Mouse (Mus musculus): Measurements from ENCODE around the gene Tmem255b. TPM values are rescaled to one million over a fixed set of nuclear protein-coding genes. Genes with fewer than 3 reads are reported as not detected.

The Tmem255b gene
- polyA plus RNA-seq, 1 experiment from 2014 or later = 0.72 TPM

DNA sequence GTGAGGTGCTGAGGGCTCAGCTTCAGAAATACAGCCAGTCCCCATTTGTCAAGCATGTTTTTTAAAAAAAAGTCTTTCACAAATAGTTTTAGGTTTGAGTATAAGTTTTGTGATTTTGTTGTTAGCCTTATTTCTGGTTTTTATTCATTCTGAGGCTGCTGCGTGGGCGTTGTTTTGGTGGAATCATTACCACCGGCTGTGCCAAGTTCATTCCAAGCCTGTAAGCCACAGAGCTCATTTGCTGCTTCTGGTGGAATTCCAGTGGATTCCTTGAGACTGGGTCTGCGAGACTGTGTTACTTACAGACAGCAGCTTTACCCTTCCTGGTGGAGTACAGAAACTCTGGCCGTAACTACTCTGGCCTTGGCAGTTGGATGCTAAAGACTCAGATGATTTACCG, 11.5 kb downstream of the Tmem255b start:
- H3K27me3 ChIP-seq = no peaks in the 10 kb centered on the region
- WGBS = 77% methylated on average over 6 of the region's 6 CpGs
- H3K4me2 ChIP-seq (replicated peaks) = no peak overlapping the region
- no peaks in the 10 kb centered on the region for H3K9me3 ChIP-seq (replicated peaks)
- H3K4me1 ChIP-seq = no peaks in the 10 kb centered on the region
- no peak overlapping the region for H3K27ac ChIP-seq (replicated peaks)
- H3K4me3 ChIP-seq (replicated peaks) = no peak overlapping the region
- ATAC-seq (ENCODE audit: insufficient number of reproducible peaks, low FRiP score, low TSS enrichment, low read depth) = no peak
- H3K9ac ChIP-seq = no peak overlapping the region
- no peaks in the 10 kb centered on the region for H3K36me3 ChIP-seq

DNA sequence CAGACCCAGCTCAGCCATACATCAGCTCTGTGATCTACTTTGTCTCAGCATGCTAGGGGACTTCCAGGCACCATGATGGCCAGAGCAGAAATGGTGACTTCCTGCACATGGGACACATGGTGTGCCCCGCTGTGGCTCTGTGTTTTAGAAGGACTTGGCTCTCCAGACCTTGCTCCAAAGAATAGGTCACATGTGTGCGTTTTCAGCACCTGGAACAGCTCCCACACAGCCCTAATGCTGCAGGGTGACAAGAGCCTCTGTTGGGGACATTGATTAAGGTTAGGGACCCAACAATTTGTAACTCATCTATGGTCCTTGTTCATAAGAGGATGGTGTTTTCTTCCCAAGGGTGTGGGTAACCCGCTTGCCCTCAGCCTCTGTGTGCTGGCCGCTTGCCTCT, 13.2 kb downstream of the Tmem255b start:
- no peaks in the 10 kb centered on the region for H3K9me3 ChIP-seq (replicated peaks)
- no peak overlapping the region for H3K9ac ChIP-seq
- no peaks in the 10 kb centered on the region for H3K4me1 ChIP-seq
- no peaks in the 10 kb centered on the region for H3K27me3 ChIP-seq
- ATAC-seq (ENCODE audit: insufficient number of reproducible peaks, low FRiP score, low TSS enrichment, low read depth) = no peak
- 53% methylated on average over 4 of the region's 4 CpGs for WGBS
- no peak overlapping the region for H3K27ac ChIP-seq (replicated peaks)
- H3K4me2 ChIP-seq (replicated peaks) = no peak overlapping the region
- H3K4me3 ChIP-seq (replicated peaks) = no peak overlapping the region
- H3K36me3 ChIP-seq = no peaks in the 10 kb centered on the region

DNA sequence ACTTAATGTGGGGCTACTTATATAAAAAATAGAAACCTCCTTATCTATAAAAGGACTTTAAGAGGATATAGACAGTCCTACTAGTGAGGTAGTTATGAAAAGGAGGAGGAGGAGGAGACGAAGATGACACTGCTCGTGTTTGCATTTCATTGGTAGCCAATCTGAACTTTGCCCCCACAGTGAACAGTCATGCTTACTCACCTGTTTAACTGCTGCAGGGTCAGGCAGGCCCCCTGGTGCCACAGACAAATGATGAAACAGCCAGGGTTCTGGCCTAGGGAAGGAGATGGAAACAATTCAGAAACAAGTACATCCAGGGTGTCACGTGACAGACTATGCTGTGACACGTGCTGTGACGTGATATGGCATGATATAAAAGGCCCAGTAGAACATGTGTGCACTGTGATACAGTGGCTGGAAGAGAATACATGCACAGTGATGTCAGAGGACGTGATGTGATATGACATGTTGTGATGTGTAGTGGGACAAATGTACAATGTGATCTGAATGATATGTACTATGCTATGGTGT, 16.8 kb downstream of the Tmem255b start:
- H3K9ac ChIP-seq = no peak overlapping the region
- no peak overlapping the region for H3K4me2 ChIP-seq (replicated peaks)
- no peaks in the 10 kb centered on the region for H3K36me3 ChIP-seq
- no peaks in the 10 kb centered on the region for H3K27me3 ChIP-seq
- ATAC-seq (ENCODE audit: insufficient number of reproducible peaks, low FRiP score, low TSS enrichment, low read depth) = no peak
- H3K27ac ChIP-seq (replicated peaks) = no peak overlapping the region
- H3K4me3 ChIP-seq (replicated peaks) = no peak overlapping the region
- no peaks in the 10 kb centered on the region for H3K4me1 ChIP-seq
- 63% methylated on average over 6 of the region's 6 CpGs for WGBS
- no peaks in the 10 kb centered on the region for H3K9me3 ChIP-seq (replicated peaks)

DNA sequence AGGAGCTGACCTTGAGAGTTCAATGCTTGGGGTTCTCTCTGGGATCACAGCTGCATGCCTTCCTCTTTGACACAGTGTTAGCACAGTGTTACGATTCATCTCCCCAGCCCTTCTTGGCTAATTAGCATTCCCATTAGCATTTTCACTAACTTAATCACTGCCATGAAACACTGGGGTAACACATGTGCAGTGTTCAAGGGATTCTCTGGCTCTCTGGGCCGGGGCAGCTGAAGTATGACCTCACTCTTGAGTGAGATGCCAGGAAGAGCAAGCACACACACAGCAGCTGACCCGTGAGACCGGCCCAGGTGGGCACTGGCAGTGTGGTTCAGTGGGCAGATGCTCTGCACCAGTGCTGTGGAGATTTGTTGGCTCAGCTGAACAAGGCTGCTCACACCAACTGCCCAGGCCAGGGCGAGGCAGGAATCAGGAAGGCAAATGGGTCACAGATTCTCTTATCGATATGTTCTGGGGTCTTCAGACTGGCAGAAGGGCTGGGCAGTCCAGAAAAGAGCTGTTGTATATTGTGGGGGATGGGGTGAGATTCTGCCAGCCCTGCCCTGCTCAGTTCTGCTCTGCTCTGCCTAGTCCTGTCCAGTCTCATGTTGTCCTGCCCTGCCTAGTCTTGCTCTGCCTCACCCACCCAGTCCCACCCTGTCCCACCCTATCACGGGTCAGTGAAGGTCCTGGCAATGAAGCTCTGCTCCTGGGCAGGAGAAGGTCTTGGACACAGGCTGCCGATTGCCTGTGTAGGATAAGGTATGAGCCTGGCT, 19.5 kb downstream of the Tmem255b start:
- Histone ChIP-seq H3K9ac (no peak overlapping the region), H3K36me3 (no peaks in the 10 kb centered on the region), H3K4me2 (replicated peaks) (no peak overlapping the region), H3K27ac (replicated peaks) (no peak overlapping the region), H3K4me1 (no peaks in the 10 kb centered on the region), H3K9me3 (replicated peaks) (no peaks in the 10 kb centered on the region), H3K4me3 (replicated peaks) (no peak overlapping the region), H3K27me3 (no peaks in the 10 kb centered on the region)
- ATAC-seq (ENCODE audit: insufficient number of reproducible peaks, low FRiP score, low TSS enrichment, low read depth) = no peak
- 64% methylated on average over 8 of the region's 8 CpGs for WGBS

DNA sequence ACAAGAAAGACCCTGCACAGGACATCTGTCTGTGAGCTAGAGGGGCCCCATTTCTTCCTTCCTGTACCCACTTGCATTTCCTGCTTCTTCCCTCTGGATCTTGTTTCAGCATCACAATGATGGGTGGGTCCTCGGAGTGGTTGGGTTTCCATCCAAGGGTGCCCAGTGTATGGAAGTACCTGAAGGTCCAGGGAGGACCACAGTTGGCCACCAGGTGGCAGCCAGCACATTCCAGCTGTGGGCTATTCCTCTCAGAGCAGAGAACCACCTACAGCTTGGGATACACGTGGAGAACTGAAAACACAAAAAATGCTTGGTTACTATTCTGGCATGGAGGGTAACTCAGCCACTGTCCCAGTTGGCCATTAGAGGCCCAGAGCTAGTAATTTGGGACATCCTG, 20.3 kb downstream of the Tmem255b start:
- ATAC-seq (ENCODE audit: insufficient number of reproducible peaks, low FRiP score, low TSS enrichment, low read depth) = no peak

DNA sequence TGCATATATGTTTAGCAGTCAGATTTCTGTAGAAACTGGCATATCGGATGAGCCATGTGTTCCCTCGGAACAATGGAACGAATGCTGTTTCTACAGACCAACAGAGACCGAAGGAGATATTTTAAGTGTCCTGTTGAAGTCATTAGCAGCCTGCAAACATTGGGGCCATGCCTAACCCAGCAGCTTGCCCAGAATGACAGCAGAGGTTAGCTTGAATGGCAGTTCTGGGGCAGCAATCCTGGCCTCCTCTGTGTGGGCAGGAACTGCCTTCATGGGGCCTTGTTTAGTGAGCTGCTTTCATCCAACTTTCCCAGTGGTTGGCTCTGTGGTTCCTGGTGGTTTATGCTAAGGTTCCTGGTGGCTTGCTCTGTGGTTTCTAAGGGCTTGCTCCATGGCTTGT, 24.4 kb downstream of the Tmem255b start:
- Histone ChIP-seq H3K4me1 (no peaks in the 10 kb centered on the region), H3K36me3 (no peaks in the 10 kb centered on the region), H3K27me3 (no peaks in the 10 kb centered on the region), H3K4me2 (replicated peaks) (no peak overlapping the region), H3K9ac (no peak overlapping the region), H3K9me3 (replicated peaks) (no peaks in the 10 kb centered on the region), H3K4me3 (replicated peaks) (no peak overlapping the region), H3K27ac (replicated peaks) (no peak overlapping the region)
- WGBS = 89% methylated on average over 4 of the region's 4 CpGs
- no peak for ATAC-seq (ENCODE audit: insufficient number of reproducible peaks, low FRiP score, low TSS enrichment, low read depth)

More for the DNA sequence above, 20.3 kb downstream of the Tmem255b start:
- Histone ChIP-seq H3K9me3 (replicated peaks) (no peaks in the 10 kb centered on the region), H3K27me3 (no peaks in the 10 kb centered on the region), H3K4me2 (replicated peaks) (no peak overlapping the region), H3K9ac (no peak overlapping the region), H3K4me3 (replicated peaks) (no peak overlapping the region), H3K4me1 (no peaks in the 10 kb centered on the region), H3K27ac (replicated peaks) (no peak overlapping the region), H3K36me3 (no peaks in the 10 kb centered on the region)
- WGBS = 22% methylated on average over 2 of the region's 2 CpGs

DNA sequence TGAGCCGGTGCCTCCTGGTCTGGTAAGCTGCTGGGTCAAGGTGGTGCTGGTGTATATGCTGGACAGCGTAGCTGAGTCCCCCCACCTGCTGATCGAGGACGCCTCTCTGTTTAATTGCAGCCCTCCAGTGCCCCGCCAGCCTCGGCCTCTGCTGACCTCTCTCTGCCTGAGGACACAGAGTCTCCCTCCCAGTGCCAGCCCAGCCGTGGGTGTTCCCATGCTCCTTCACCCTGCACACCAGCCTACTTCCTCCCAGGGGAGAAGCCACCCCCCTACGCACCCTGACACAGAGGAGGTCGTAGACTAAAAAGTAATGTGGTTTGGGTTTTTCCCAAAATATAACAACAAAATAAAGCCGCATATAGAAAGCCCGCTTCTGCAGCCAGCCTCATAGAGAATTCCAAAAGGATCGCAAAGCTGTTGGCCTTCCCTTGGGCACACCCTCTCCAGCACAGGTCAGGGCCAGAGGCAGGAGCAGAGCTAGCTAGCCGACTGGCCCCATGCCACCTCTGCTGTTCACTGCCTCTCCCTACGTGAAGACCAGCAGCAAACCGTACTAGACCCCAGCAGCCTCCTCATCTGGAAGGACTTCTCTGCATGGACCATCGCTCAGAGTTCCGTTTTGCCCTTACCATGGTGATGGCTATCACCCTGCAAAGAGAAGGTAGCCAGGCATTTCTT, 26.2 kb downstream of the Tmem255b start:
- Histone ChIP-seq H3K4me2 (replicated peaks) (no peak overlapping the region), H3K27me3 (no peaks in the 10 kb centered on the region), H3K4me3 (replicated peaks) (no peak overlapping the region), H3K27ac (replicated peaks) (no peak overlapping the region), H3K4me1 (no peaks in the 10 kb centered on the region), H3K9me3 (replicated peaks) (no peaks in the 10 kb centered on the region), H3K36me3 (no peaks in the 10 kb centered on the region), H3K9ac (no peak overlapping the region)
- WGBS = 72% methylated on average over 17 of the region's 17 CpGs
- ATAC-seq (ENCODE audit: insufficient number of reproducible peaks, low FRiP score, low TSS enrichment, low read depth) = no peak

GRCm38 (mm10) chr8:13461843-13462242, 26.9 kb downstream of the Tmem255b start:
- Histone ChIP-seq H3K9ac (no peak overlapping the region), H3K27ac (replicated peaks) (no peak overlapping the region), H3K36me3 (no peaks in the 10 kb centered on the region), H3K27me3 (no peaks in the 10 kb centered on the region), H3K4me1 (no peaks in the 10 kb centered on the region), H3K4me2 (replicated peaks) (no peak overlapping the region), H3K9me3 (replicated peaks) (no peaks in the 10 kb centered on the region), H3K4me3 (replicated peaks) (no peak overlapping the region)
- no peak for ATAC-seq (ENCODE audit: insufficient number of reproducible peaks, low FRiP score, low TSS enrichment, low read depth)
- 39% methylated on average over 4 of the region's 4 CpGs for WGBS

DNA sequence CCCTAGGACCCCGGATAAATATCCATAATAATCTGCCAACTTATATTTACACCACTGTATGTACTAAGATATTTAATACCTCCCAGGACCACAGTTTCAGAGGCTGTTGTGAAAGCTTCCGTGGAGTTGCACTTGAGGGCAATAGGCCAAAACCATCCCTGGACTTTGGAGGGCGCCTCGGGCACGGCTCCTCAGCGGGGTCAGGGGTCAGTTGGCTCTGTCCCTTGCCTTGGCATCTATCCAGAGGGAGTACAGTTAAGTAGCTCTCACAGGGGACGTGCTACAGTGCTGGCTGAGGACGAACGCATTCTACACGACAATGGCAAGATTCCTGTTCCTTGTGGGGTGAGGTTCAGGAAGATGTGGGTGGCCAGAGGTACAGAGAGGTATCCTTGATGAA, 27.4 kb downstream of the Tmem255b start:
- Histone ChIP-seq H3K27me3 (no peaks in the 10 kb centered on the region), H3K4me2 (replicated peaks) (no peak overlapping the region), H3K4me1 (no peaks in the 10 kb centered on the region), H3K9ac (no peak overlapping the region), H3K4me3 (replicated peaks) (no peak overlapping the region), H3K36me3 (no peaks in the 10 kb centered on the region), H3K9me3 (replicated peaks) (no peaks in the 10 kb centered on the region), H3K27ac (replicated peaks) (no peak overlapping the region)
- WGBS = 83% methylated on average over 10 of the region's 10 CpGs
- no peak for ATAC-seq (ENCODE audit: insufficient number of reproducible peaks, low FRiP score, low TSS enrichment, low read depth)

DNA sequence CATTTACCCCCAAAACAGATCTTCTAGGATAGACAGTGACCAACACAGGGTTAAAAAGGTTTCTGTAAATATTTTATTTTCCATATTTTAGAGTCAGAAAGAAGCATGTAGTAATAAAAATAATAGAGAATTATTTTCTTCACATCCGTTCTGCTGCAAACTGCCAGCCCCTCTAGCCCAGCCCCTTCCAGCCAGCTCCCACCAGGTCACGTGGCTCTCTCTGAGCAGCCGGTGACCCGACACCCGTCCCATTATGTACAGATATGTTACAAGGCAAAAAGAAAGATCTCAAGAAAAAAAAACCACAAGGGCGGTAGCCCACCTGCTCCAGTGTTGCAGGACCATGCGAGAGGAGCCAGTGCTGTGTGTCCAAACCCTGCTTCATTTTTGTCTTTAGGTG, 30.3 kb downstream of the Tmem255b start:
- no peak overlapping the region for H3K4me2 ChIP-seq (replicated peaks)
- H3K4me1 ChIP-seq = no peaks in the 10 kb centered on the region
- no peaks in the 10 kb centered on the region for H3K9me3 ChIP-seq (replicated peaks)
- no peak overlapping the region for H3K4me3 ChIP-seq (replicated peaks)
- ATAC-seq (ENCODE audit: insufficient number of reproducible peaks, low FRiP score, low TSS enrichment, low read depth) = no peak
- H3K27me3 ChIP-seq = no peaks in the 10 kb centered on the region
- 42% methylated on average over 7 of the region's 7 CpGs for WGBS
- no peak overlapping the region for H3K27ac ChIP-seq (replicated peaks)
- no peak overlapping the region for H3K9ac ChIP-seq
- no peaks in the 10 kb centered on the region for H3K36me3 ChIP-seq

DNA sequence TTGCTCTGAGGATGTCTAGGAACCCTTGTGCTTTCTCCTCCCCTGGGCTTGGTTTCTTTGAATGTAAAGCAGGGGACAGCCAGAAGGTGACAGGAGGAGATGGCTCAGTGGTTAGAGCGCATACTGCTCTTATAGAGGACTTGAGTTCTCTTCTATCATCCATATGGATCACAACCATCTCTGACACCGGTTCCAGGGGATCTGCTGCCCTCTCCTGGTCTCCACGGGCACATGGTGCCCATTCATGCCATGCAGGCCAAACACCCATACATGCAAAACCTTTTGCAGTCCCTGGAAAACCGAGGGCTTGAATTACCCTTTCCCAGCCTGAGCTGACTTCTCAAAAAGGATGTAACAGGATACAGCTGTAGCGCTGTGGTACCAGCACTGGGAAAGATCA, 32.0 kb downstream of the Tmem255b start:
- 42% methylated on average over 5 of the region's 5 CpGs for WGBS
- H3K36me3 ChIP-seq = no peaks in the 10 kb centered on the region
- no peaks in the 10 kb centered on the region for H3K27me3 ChIP-seq
- ATAC-seq (ENCODE audit: insufficient number of reproducible peaks, low FRiP score, low TSS enrichment, low read depth) = no peak
- no peak overlapping the region for H3K4me2 ChIP-seq (replicated peaks)
- H3K4me1 ChIP-seq = no peaks in the 10 kb centered on the region
- H3K27ac ChIP-seq (replicated peaks) = no peak overlapping the region
- H3K9ac ChIP-seq = no peak overlapping the region
- H3K4me3 ChIP-seq (replicated peaks) = no peak overlapping the region
- H3K9me3 ChIP-seq (replicated peaks) = no peaks in the 10 kb centered on the region

All from embryonic facial prominence, embryonic 15.5 days (tissue).